Mouse (Mus musculus) liver, embryonic 14.5 days (tissue): ENCODE data around the gene Khk. TPM values are rescaled to one million over a fixed set of nuclear protein-coding genes. Genes with fewer than 3 reads are reported as not detected.

Experiments
- ATAC-seq: fragments of 200-750 bp; cut with Nextera tagmentation; 2 replicates; pipeline ENCODE4 v1.8.0; 2017; ENCODE audit warnings: moderate number of reproducible peaks, mild to moderate bottlenecking, moderate library complexity; ENCODE audit not compliant: insufficient read depth
- DNase-seq, 3 experiments: peaks; one replicate each; pipeline ENCODE4 v3.0.0-alpha.2; 2012 to 2013; ENCODE audit warnings: low read depth in 3 of 3, low spot score in 3 of 3
- H3K27ac ChIP-seq: fragments of 300-500 bp; sonication (generic); 2 replicates; pipeline ENCODE4 v1.5.1; 2014; ENCODE audit warnings: moderate library complexity, mild to moderate bottlenecking, control low read depth, inconsistent platforms
- H3K27me3 ChIP-seq: fragments of 300-500 bp; sonication (generic); 2 replicates; pipeline ENCODE4 v1.6.1; 2014; ENCODE audit warnings: mild to moderate bottlenecking, low read length, moderate library complexity; ENCODE audit not compliant: control insufficient read depth, insufficient read depth
- H3K36me3 ChIP-seq: fragments of 300-500 bp; sonication (generic); replicated peaks from 2 replicates; pipeline ENCODE4 v1.6.1; 2014; ENCODE audit warnings: low read depth; ENCODE audit not compliant: control insufficient read depth, insufficient read depth
- H3K4me1 ChIP-seq, 2 experiments: fragments of 200-500 bp in 1 of 2; fragments of 300-500 bp in 1 of 2; sonication (generic) in 1 of 2; replicated peaks; 2 replicates each; pipeline ENCODE4 v1.6.1; 2012 to 2014; ENCODE audit warnings: antibody characterized with exemption in 1 of 2, inconsistent platforms in 1 of 2, low read length in 1 of 2; ENCODE audit not compliant: control insufficient read depth in 2 of 2, insufficient read depth in 2 of 2
- H3K4me2 ChIP-seq: fragments of 300-500 bp; sonication (generic); 2 replicates; pipeline ENCODE4 v1.6.1; 2014; ENCODE audit warnings: low read depth, mild to moderate bottlenecking, control low read depth, moderate library complexity
- H3K4me3 ChIP-seq, 2 experiments: fragments of 200-500 bp in 1 of 2; fragments of 300-500 bp in 1 of 2; sonication (generic) in 1 of 2; 2 replicates each; pipeline ENCODE4 v1.5.1; 2012 to 2014; ENCODE audit warnings: low read depth in 2 of 2, low read length in 2 of 2, mild to moderate bottlenecking in 2 of 2, control low read depth in 1 of 2, inconsistent platforms in 1 of 2, moderate library complexity in 1 of 2; ENCODE audit not compliant: insufficient read depth in 1 of 2
- H3K9ac ChIP-seq: fragments of 300-500 bp; sonication (generic); replicated peaks from 2 replicates; pipeline ENCODE4 v1.6.1; 2014; ENCODE audit warnings: mild to moderate bottlenecking, control low read depth, moderate library complexity
- H3K9me3 ChIP-seq: fragments of 300-500 bp; sonication (generic); 2 replicates; pipeline ENCODE4 v1.6.1; 2016; ENCODE audit warnings: low read length, mixed read lengths; ENCODE audit not compliant: control insufficient read depth
- CTCF ChIP-seq: IDR thresholded peaks from 2 replicates; pipeline ENCODE4 v1.5.1; 2016; ENCODE audit warnings: antibody characterized with exemption, low read depth, control low read depth
- EP300 ChIP-seq: IDR thresholded peaks from 2 replicates; pipeline ENCODE4 v1.6.1; 2016; ENCODE audit warnings: antibody characterized with exemption, low read depth
- WGBS: fragments of 180-500 bp; shearing (Covaris S2); extraction: QIAGEN DNeasy Blood & Tissue Kit; methylation state at CpG from one replicate; pipeline ENCODE4 v1.1.7; 2014; ENCODE audit not compliant: insufficient replicate concordance; 5-methylcytosine and 5-hydroxymethylcytosine counted together
- polyA plus RNA-seq, 2 experiments: library from polyadenylated mRNA; depleted of rRNA in 1 of 2; stranded (reverse) in 1 of 2; unstranded in 1 of 2; fragments of >200 nt; fragmentation: Nextera tagmentation in 1 of 2; extraction: Ambion mirVana in 1 of 2; gene quantifications; 2 replicates each; pipeline versions ENCODE4 v1.2.1 to v1.2.3; 2012 to 2014

Khk gene
- polyA plus RNA-seq, 2 experiments: 30.3 to 38.8 TPM

GRCm38 (mm10) chr5:30908426-30909299, 12.6 kb upstream of the Khk start:
- Histone ChIP-seq H3K27me3 (no peaks in the 10 kb centered on the region), H3K4me3 (peak overlapping the region; percentile 68 to 72), H3K4me2 (peak overlapping the region; percentile 97), H3K4me1 (peaks cover 7 to 45% of the 10 kb centered on the region in 2 experiments), H3K27ac (peak overlapping the region; percentile 55; the same call in 1 of the 2 replicates), H3K36me3 (peaks cover 25% of the 10 kb centered on the region), H3K9ac (peak overlapping the region; percentile 79), H3K9me3 (no peaks in the 10 kb centered on the region)
- TF ChIP-seq EP300: no peak
- no peak for TF ChIP-seq CTCF
- ATAC-seq (no peak), DNase-seq (no peak)
- WGBS: 51% methylated on average over 13 of the region's 13 CpGs

- H3K4me1 ChIP-seq: peaks cover 10 to 49% of the 10 kb centered on the region in 2 experiments
- TF ChIP-seq EP300: no peak
- TF ChIP-seq CTCF: no peak
- no peak overlapping the region for H3K27ac ChIP-seq
- H3K9me3 ChIP-seq: no peaks in the 10 kb centered on the region
- peaks cover 18% of the 10 kb centered on the region for H3K36me3 ChIP-seq
- 30% methylated on average over 7 of the region's 7 CpGs for WGBS
- DNase-seq: no peak
- peak overlapping the region; percentile 97 for H3K4me2 ChIP-seq
- no peak overlapping the region for H3K4me3 ChIP-seq
- no peak overlapping the region for H3K9ac ChIP-seq
- no peaks in the 10 kb centered on the region for H3K27me3 ChIP-seq
- ATAC-seq: no peak
These were observed 12.0 kb upstream of the Khk start for GRCm38 (mm10) chr5:30909300-30909659.

GRCm38 (mm10) chr5:30909863-30910262, 11.4 kb upstream of the Khk start:
- no peak for ATAC-seq
- Histone ChIP-seq H3K4me2 (no peak overlapping the region), H3K27me3 (no peaks in the 10 kb centered on the region), H3K9me3 (no peaks in the 10 kb centered on the region), H3K4me1 (peaks cover 12 to 55% of the 10 kb centered on the region in 2 experiments), H3K36me3 (peaks cover 13% of the 10 kb centered on the region), H3K27ac (no peak overlapping the region), H3K9ac (no peak overlapping the region), H3K4me3 (no peak overlapping the region)
- 61% methylated on average over 7 of the region's 7 CpGs for WGBS
- no peak for DNase-seq
- TF ChIP-seq EP300: no peak
- TF ChIP-seq CTCF: no peak

GRCm38 (mm10) chr5:30910481-30910880, 10.8 kb upstream of the Khk start:
- Histone ChIP-seq H3K9ac (no peak overlapping the region), H3K4me3 (no peak overlapping the region), H3K4me2 (no peak overlapping the region), H3K4me1 (peaks cover 12 to 60% of the 10 kb centered on the region in 2 experiments), H3K36me3 (peaks cover 8% of the 10 kb centered on the region), H3K9me3 (no peaks in the 10 kb centered on the region), H3K27ac (no peak overlapping the region), H3K27me3 (no peaks in the 10 kb centered on the region)
- DNase-seq: no peak
- no peak for TF ChIP-seq EP300
- TF ChIP-seq CTCF: no peak
- ATAC-seq: no peak

GRCm38 (mm10) chr5:30912156-30912555, 9.1 kb upstream of the Khk start:
- Histone ChIP-seq H3K36me3 (no peaks in the 10 kb centered on the region), H3K4me1 (peaks cover 10 to 65% of the 10 kb centered on the region in 2 experiments), H3K4me3 (no peak overlapping the region), H3K9me3 (no peaks in the 10 kb centered on the region), H3K27me3 (no peaks in the 10 kb centered on the region), H3K9ac (no peak overlapping the region), H3K27ac (no peak overlapping the region), H3K4me2 (no peak overlapping the region)
- ATAC-seq (no peak), DNase-seq (no peak)
- TF ChIP-seq CTCF (no peak), EP300 (no peak)
- 53% methylated on average over 5 of the region's 5 CpGs for WGBS
